Mouse (Mus musculus) cerebral cortex, adult 2 months (tissue): ENCODE data around the gene Vmn1r236.

Source experiments
- WGBS: fragments of 180-500 bp; shearing (Covaris S2); methylation state at CpG from one replicate; pipeline ENCODE4 v1.1.7; 2018; 5-methylcytosine and 5-hydroxymethylcytosine counted together

Gene Vmn1r236

DNA sequence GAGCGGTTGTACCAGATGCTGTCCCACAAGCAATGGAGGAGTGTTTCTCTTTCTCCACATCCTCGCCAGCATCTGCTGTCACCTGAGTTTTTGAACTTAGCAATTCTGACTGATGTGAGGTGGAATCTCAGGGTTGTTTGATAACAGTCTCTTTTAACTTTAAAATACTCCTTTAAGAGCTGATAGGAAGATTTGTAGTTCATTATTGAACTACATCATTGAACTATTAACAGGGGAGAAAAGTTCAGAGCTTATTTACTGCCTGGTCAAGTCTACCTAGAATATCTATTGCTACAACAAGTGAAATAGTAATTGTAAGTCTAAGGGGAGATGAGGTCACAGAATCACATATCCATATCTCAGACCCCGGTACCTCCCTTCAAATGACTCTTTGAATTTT lies at the start of gene Vmn1r236:
Gene Vmn1r236 (plus strand): TSS at position 301 of the 400 bp plus-strand sequence.
- WGBS = 85% methylated on average over 3 of the region's 3 CpGs

GRCm38 (mm10) chr17:21256111-21256510 lies 26.6 kb upstream of the Vmn1r236 start, which contains the start of gene Vmn1r235:
Vmn1r235 (plus strand) TSS chr17:21256411.

GRCm38 (mm10) chr17:21272103-21272502 lies 10.6 kb upstream of the Vmn1r236 start:
- 10% methylated on average over 4 of the region's 4 CpGs for WGBS

DNA sequence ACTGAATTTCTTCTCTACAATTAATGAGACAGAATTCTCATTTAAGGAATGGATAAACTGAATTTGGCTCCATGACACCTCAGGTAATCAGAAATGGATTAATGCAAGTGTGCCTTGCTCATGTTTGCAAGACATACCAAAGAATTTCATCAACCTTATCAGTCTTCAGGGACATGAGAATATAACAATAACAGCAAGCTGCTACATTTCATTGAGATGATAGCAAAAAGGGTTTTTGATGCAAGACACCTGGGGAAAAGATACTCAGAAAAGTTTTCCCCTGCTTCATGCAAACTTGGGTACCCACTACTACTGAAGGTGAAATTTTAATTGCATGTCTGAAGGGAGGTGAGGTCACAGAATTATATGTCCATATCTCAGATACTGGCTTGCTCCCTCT lies 28.8 kb downstream of the Vmn1r236 start, which contains the start of gene Vmn1r237:
Gene Vmn1r237 (plus strand): TSS at position 301 of the 400 bp plus-strand sequence.

